Mouse (Mus musculus) embryo, embryonic 11.5 days (tissue): Measurements from ENCODE around the gene Sh3gl3.
"Not testable (repeated sequence)": the region's sequence is repeated elsewhere in the genome, so short reads cannot be mapped to it uniquely, and the experiment has no call there.

Experiments
- DNase-seq: peaks from one replicate; pipeline ENCODE4 v3.0.0-alpha.2; 2012; ENCODE audit warnings: low read depth, low spot score

The Sh3gl3 gene

GRCm38 (mm10) chr7:82234898-82235290 is 61.3 kb downstream of the Sh3gl3 start:
- DNase-seq = no peak

- no peak for DNase-seq
Measured at GRCm38 (mm10) chr7:82235486-82235885, 61.8 kb downstream of the Sh3gl3 start.

- no peak for DNase-seq
Measured at GRCm38 (mm10) chr7:82236152-82236898, 62.7 kb downstream of the Sh3gl3 start.

- DNase-seq = no peak
Measured at GRCm38 (mm10) chr7:82236899-82237162, 63.2 kb downstream of the Sh3gl3 start.

DNA sequence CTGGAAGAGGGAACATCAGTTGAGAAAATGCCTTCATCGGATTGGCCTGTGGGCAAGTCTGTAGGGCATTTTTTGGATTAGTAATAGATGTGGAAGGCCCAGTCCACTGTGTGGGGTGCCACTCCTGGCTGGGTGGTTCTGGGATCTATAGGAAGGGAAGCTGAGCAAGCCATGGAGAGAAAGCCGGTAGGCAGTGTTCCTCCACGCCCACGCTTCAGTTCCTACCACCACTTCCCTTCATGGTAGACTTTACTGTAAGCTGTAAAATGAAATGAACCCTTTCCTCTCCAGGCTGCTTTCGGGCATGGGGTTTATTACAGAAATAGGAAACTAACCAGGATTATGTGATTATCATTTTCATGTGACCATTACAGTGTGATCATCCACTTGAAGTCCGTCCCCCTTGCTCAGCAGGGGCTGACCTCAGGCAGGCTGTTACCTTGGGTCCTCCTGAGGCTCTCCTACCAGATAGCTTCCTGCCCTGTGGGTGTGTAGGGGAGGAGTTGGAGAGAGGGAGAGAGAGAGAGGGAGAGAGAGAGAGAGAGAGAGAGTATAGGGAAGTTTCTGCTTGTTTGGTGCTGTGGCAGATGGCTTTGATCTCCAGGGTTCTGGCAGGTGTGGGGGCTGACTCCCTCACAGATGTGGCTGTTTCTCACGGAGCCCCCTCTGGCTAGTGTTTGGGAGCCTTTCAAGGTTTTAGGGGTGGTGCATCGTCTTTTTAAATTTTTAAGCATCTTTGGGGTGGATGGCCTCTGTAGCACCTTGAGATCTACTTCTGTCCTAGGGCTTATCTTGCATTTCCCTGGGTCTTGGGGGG is 67.0 kb downstream of the Sh3gl3 start:
- no peak for DNase-seq

DNA sequence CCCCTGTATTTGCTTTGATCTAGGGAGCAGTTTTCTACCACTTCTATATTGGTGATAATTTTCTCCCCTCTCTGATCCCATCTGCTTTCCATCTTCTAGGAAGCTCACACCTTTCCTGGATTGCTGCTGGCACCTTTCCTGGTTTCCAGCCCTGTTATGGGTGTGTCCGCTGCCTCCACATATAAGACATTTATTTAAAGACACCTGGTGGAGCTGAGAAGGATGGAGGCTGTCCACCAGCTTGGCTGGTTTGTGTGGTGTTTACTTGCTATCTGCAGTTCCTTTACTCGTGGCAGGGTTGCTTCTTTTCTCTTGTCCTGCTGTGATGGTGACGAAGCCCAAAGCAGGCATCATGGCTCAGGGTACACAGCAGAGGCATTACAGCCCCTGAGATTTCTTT is 71.1 kb downstream of the Sh3gl3 start:
- no peak for DNase-seq

DNA sequence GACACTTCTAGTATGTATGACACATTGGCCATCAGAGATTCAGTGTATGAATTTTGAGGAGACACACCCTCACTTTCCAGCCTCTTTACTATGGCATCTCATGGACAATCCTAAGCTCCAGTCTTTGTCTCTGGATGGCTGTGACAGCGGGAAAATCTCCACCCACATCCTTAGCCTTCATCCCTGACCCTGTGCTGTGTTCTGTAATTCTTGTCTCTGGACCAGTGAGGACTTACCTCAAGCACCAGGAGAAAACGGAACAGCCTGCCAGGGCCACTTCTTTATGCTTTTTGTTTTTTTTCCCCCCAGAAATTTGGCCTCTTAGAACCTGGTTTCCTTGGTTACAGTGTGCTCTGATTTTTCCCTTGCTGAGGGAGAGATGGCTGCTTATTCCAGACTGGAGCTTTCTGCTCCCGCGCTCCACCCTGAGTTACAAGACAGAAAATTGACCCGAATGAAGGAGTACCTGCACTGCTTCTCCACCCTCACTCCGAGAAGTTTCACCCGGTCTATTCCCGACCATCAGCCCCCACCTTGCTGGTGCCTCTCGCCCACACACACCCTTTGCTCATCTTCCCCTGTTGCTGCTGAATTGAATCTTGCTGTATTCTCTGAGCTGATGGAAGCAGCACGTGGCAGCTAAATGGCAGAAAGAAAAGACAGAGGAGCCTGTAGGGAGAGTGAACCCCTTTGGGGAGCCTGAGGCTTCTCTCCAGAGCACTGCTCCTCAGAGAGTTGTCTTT is 75.5 kb downstream of the Sh3gl3 start:
- no peak for DNase-seq

DNA sequence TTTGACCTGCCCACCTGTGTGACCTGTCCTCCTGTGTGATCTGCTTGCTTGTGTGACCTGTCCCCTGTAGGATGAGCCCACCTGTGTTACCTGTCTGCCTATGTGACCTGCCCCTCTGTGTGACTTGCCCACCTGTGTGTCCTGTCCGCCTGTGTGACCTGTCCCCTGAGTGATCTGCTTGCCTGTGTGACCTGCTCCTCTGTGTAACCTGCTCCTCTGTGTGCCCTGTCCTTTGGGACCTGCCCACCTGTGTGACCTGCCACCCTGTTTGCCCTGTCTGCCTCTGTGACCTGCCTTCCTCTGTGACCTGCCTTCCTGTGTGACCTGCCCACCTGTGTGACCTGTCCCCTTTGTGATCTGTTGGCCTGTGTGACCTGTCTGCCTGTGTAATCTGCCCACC is 79.7 kb downstream of the Sh3gl3 start:
- DNase-seq = no peak

- no peak for DNase-seq
Measured at GRCm38 (mm10) chr7:82256936-82257335, 83.3 kb downstream of the Sh3gl3 start.

- DNase-seq = no peak
Measured at GRCm38 (mm10) chr7:82257530-82257929, 83.9 kb downstream of the Sh3gl3 start.

DNA sequence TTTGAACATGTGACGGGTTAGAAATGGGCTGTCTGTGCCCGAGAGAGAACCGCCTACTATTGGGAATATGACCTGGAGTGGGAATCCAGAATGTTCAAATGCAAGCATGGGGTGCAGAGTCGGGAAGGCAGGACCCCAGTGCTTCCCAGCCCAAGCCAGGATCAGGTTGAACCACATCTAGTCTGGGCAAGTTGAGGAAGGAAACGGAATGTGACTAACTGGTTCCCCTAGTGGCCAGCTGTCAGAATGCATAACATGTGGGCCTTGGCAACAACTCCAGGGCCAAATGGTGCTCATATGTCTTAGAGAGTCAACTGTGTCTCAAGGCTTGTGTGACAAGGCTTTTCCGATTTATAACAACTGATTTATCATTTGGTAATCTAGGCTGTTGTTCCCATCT is 86.6 kb downstream of the Sh3gl3 start:
- peak; percentile 29 for DNase-seq

DNA sequence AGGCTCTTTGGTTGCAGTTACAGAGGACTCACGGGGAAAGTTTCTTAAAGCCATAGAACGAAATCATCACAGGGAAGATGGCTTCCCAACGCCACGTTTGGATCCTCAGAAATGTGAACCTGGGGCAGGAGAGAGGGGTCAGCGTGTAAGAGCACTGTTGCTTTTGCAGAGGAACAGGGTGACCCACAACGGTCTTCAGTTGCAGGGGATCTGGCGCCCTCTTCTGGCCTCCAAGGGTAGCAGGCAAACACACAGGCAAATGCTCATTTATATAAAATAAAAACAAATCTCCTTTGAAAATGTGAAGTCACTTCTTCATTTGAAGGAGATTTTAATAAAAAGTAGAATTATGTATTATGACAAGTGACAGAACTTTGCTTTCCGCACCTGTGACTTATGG is 89.5 kb downstream of the Sh3gl3 start:
- DNase-seq = peak; percentile 45

DNA sequence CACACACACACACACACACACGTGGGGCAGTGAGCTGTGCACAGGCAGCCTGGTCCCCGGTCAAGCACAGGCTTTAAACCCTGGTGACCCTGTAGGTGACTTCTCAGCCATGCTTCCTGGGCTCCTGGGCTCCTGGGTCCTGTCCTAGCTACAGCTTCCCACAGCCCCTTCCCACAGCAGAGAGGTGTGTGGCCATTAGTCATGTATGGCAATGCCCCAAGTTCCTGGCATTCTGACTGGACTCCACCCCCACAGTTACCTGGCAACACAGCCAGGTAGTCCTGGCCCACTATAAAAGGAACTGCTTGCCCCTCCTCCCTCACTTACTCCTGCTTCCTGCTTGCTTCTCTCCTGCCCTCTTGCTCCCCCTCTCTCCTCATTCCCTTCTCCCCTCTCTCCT is 90.5 kb downstream of the Sh3gl3 start:
- DNase-seq = no peak

GRCm38 (mm10) chr7:82265365-82265764 is 91.7 kb downstream of the Sh3gl3 start:
- DNase-seq = no peak

DNA sequence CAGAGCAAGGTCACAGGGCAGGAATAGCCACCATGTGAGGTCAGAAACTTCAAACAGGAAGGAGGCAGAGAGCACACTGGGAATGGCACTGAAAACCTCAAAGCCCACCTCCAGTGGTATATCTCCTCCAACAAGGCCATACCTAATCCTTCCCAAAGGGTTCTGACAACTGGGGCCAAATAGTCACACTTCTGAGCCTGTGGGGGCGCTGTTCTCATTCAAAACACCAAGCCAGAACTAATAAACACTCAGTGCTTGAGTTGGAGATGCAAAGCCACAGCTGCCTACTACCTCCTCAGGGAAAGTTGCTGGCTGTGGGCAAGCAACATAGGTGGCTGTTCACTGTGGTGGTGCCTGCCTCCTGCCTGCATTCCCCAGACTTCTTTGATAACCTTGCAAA is 96.3 kb downstream of the Sh3gl3 start:
- DNase-seq = no peak

GRCm38 (mm10) chr7:82271742-82272141 is 98.1 kb downstream of the Sh3gl3 start:
- DNase-seq = no peak

GRCm38 (mm10) chr7:82272875-82273274 is 99.2 kb downstream of the Sh3gl3 start:
- DNase-seq = not testable (repeated sequence)

DNA sequence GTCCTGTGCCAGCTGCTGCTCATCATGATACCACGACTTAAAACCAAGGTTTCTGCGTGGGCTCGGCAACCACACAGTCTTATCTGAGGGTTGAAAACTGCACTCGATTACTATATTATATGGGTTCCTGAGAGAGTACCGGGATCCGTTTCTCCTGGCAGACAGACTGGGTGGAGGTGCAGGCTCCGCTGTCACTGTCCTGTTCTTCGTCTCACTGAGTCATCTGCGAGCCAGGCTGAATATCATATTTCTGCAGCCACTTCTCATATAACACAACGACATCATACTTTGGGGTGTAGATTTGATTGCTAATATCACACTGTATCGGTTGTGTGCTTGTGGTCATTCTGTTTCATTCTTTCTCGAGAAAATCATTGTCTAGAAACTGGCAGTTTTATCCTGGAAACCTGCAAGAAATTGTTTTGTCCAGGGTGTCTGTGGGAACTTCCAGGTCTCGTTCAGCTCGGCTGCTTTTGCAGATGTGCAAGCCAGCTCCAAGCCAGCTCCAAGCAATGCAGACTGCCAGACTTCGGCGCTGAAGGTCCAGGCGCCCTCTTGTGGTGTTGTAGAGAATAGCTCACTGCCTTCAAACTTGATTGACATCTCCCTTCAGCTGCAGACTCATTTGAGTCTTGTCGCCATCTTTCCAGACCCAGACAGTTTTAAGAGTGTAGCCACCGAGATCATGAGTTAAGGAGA is 100.5 kb downstream of the Sh3gl3 start:
- DNase-seq = peak; percentile 30

GRCm38 (mm10) chr7:82274975-82275374 is 101.3 kb downstream of the Sh3gl3 start:
- DNase-seq = no peak

- DNase-seq = no peak
Measured at GRCm38 (mm10) chr7:82275529-82276204, 102.0 kb downstream of the Sh3gl3 start.

GRCm38 (mm10) chr7:82282011-82282410 is 108.4 kb downstream of the Sh3gl3 start:
- no peak for DNase-seq
